Comparison of ENCODE assay signal across 9 mouse cellular contexts in the genomic region with DNA sequence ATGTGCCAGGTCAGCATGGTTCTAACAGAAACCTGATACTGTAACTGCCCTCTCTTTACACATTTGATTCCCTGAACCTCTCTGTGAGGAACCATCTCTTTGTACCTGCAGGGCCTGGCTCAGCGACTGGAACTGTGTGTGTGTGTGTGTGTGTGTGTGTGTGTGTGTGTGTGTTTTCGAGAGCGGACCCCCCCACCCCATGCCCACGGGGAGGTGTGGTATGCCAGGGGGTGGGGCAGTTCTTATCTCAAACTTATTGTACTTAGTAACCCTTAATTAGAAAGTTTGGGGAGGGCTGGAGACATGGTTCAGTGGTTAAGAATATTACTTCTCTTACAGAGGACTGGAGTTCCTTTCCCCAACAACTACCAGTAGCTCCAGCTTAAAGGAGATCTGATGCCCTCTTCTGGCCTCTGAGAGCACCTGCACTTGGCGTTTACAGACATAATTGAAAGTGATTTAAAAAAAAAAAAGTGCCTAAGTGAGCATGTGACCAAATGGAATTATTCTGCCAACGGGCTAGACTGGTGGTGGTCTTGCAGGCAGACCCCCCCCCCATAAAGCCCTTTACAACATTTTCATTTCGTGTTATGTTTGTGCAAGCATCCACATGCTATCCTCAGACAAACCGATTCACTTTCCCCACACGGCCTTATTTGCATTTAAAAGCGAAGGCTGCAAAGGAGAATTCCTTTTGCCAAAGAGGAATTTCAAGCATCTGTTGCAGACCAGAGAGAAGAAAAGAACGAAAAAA.
A peak's percentile ranks its signal among the peaks of the same experiment; 100 is the strongest.
DNase-seq lines count a peak whose midpoint lies in the region; ATAC-seq and TF ChIP-seq lines count a peak whose summit lies in the region.
"Had no signal": no experiment of that assay in that cellular context is flagged by ENCODE, and none has a peak within 500 bp of the region (broad histone marks: within the 10 kb centered on the region; RNA-seq: fewer than 3 reads in every experiment).

No protein-coding gene starts in this region.

- H3K27ac ChIP-seq in cortical plate, adult 2 months (ENCODE audit: insufficient read depth, low read length), result peak overlapping the region; percentile 26
- peak overlapping the region; percentile 92 for H3K27ac ChIP-seq in kidney, adult 2 months (ENCODE audit: insufficient read depth, low read depth, low read length)
- H3K27ac ChIP-seq in limb, embryonic 11.5 days (replicated peaks; ENCODE audit: low read depth, low read length), result no peak overlapping the region
- H3K27ac ChIP-seq in midbrain, embryonic 12.5 days (replicated peaks), result peak overlapping the region; percentile 94
- H3K27ac ChIP-seq in stomach, embryonic 15.5 days, result peak overlapping the region; percentile 69

- peak; percentile 33 for DNase-seq in 3134 (ENCODE audit: extremely low read depth, insufficient read length, low spot score)
- DNase-seq in Muller cell, postnatal 12 days (ENCODE audit: inconsistent ontology term), result peak; percentile 88
- peak; percentile 42 to 50 for DNase-seq in heart, adult 9 months (ENCODE audit: low spot score in 2 of 2)
- DNase-seq in kidney, adult 2 months, result peak; percentile 77
- peak; percentile 28 for DNase-seq in limb, embryonic 11.5 days (ENCODE audit: low spot score)

- H3K9ac ChIP-seq in limb, embryonic 11.5 days (ENCODE audit: low read length), result peak overlapping the region; percentile 37; the same call in 1 of the 2 replicates
- no peak overlapping the region for H3K9ac ChIP-seq in midbrain, embryonic 12.5 days (replicated peaks)
- H3K9ac ChIP-seq in stomach, embryonic 15.5 days, result no peak overlapping the region

- H3K36me3 ChIP-seq in kidney, adult 2 months (ENCODE audit: control insufficient read depth, insufficient read depth, low read length), result no peaks in the 10 kb centered on the region
- no peaks in the 10 kb centered on the region for H3K36me3 ChIP-seq in limb, embryonic 11.5 days (ENCODE audit: control insufficient read depth, insufficient read depth, low read length)
- no peaks in the 10 kb centered on the region for H3K36me3 ChIP-seq in midbrain, embryonic 12.5 days
- H3K36me3 ChIP-seq in stomach, embryonic 15.5 days, result no peaks in the 10 kb centered on the region

- H3K27me3 ChIP-seq in kidney, adult 2 months (replicated peaks; ENCODE audit: control insufficient read depth, insufficient read depth, low read length), result no peaks in the 10 kb centered on the region
- H3K27me3 ChIP-seq in limb, embryonic 11.5 days (ENCODE audit: control insufficient read depth, insufficient read depth, low read length), result no peaks in the 10 kb centered on the region
- H3K27me3 ChIP-seq in midbrain, embryonic 12.5 days, result no peaks in the 10 kb centered on the region
- H3K27me3 ChIP-seq in stomach, embryonic 15.5 days (replicated peaks), result no peaks in the 10 kb centered on the region

- H3K4me2 ChIP-seq in limb, embryonic 11.5 days (ENCODE audit: low read depth, severe bottlenecking), result peak overlapping the region; percentile 34
- peak overlapping the region; percentile 44 for H3K4me2 ChIP-seq in midbrain, embryonic 12.5 days (replicated peaks)
- H3K4me2 ChIP-seq in stomach, embryonic 15.5 days, result peak overlapping the region; percentile 54

- TF ChIP-seq CTCF in cortical plate, adult 2 months (IDR thresholded peaks at IDR 0.05; ENCODE audit: extremely low read depth, insufficient read depth, low read length), result peak; percentile 58; the same call in 1 of the 2 replicates
- TF ChIP-seq CTCF in kidney, adult 2 months (conservative IDR thresholded peaks at IDR 0.05; ENCODE audit: insufficient read depth, insufficient read length, low read depth, low read length), result peak; percentile 56

- peak overlapping the region; percentile 26; the same call in 1 of the 2 replicates for H3K4me3 ChIP-seq in cortical plate, adult 2 months (ENCODE audit: insufficient read depth, low read length)
- H3K4me3 ChIP-seq in kidney, adult 2 months (ENCODE audit: insufficient read depth, low read depth, low read length), result peak overlapping the region; percentile 48
- peak overlapping the region; percentile 16; the same call in 1 of the 2 replicates for H3K4me3 ChIP-seq in limb, embryonic 11.5 days (ENCODE audit: low read depth, low read length)
- H3K4me3 ChIP-seq in midbrain, embryonic 12.5 days, result peak overlapping the region; percentile 20
- peak overlapping the region; percentile 32 for H3K4me3 ChIP-seq in stomach, embryonic 15.5 days (replicated peaks)
- H3K4me3 ChIP-seq: erythroblast, embryonic 14.5 days had no signal

- no peaks in the 10 kb centered on the region for H3K9me3 ChIP-seq in limb, embryonic 11.5 days (ENCODE audit: control insufficient read depth, low read length)
- H3K9me3 ChIP-seq in midbrain, embryonic 12.5 days, result no peaks in the 10 kb centered on the region
- H3K9me3 ChIP-seq in stomach, embryonic 15.5 days, result no peaks in the 10 kb centered on the region

- no peak; the same call in 1 of the 2 replicates for ATAC-seq in limb, embryonic 11.5 days (ENCODE audit: insufficient number of reproducible peaks, low FRiP score, low TSS enrichment, low read depth)
- peak; percentile 82 for ATAC-seq in midbrain, embryonic 12.5 days (ENCODE audit: low FRiP score, low read depth)
- 0 out of 2 replicates have a peak, but pooled peaks have one; percentile 40 for ATAC-seq in stomach, embryonic 15.5 days (ENCODE audit: insufficient read depth, low FRiP score, low read depth)

- WGBS in kidney, adult 2 months, result 4% methylated on average over 11 of the region's 11 CpGs
- 27% methylated on average over 11 of the region's 11 CpGs for WGBS in limb, embryonic 11.5 days
- WGBS in midbrain, embryonic 12.5 days, result 16% methylated on average over 11 of the region's 11 CpGs
- 23% methylated on average over 11 of the region's 11 CpGs for WGBS in stomach, embryonic 15.5 days

- no peak for TF ChIP-seq POLR2A in cortical plate, adult 2 months (IDR thresholded peaks at IDR 0.05; ENCODE audit: extremely low read depth, insufficient read depth, low read length)
- no peak for TF ChIP-seq POLR2A in kidney, adult 2 months (IDR thresholded peaks at IDR 0.05; ENCODE audit: low read depth, low read length)

- no peaks in the 10 kb centered on the region for H3K4me1 ChIP-seq in cortical plate, adult 2 months (ENCODE audit: control insufficient read depth, insufficient read depth, low read length)
- H3K4me1 ChIP-seq in kidney, adult 2 months (ENCODE audit: control insufficient read depth, insufficient read depth, low read length), result peaks cover 6% of the 10 kb centered on the region; the same call in 1 of the 2 replicates
- no peaks in the 10 kb centered on the region for H3K4me1 ChIP-seq in limb, embryonic 11.5 days (ENCODE audit: control insufficient read depth, insufficient read depth, low read length)
- peaks cover 10% of the 10 kb centered on the region for H3K4me1 ChIP-seq in midbrain, embryonic 12.5 days
- H3K4me1 ChIP-seq in stomach, embryonic 15.5 days, result no peaks in the 10 kb centered on the region

Comparison
In these comparisons a context has a peak if more than half of its experiments do, and no peak if none do; other contexts are left out.
1. DNase-seq: peak in every context shown above with its lines; median percentile 88 in Muller cell, postnatal 12 days; 77 in kidney, adult 2 months; 46 in heart, adult 9 months; 33 in 3134; 28 in limb, embryonic 11.5 days.